Mouse (Mus musculus) G1E (cell line): Measurements from ENCODE around the gene Olfr994.

ENCODE experiments used
- CTCF ChIP-seq: IDR thresholded peaks from 2 replicates; pipeline ENCODE4 v1.5.1; 2012; ENCODE audit warnings: low read depth, low read length, inconsistent platforms, mixed read lengths
- GATA1 ChIP-seq: IDR thresholded peaks from 2 replicates; pipeline ENCODE4 v1.6.1; 2012; ENCODE audit warnings: borderline replicate concordance, low read length, inconsistent platforms, mixed read lengths
- POLR2AphosphoS5 ChIP-seq: IDR thresholded peaks from 2 replicates; pipeline ENCODE4 v1.6.1; 2012; ENCODE audit warnings: low read depth, low read length, inconsistent platforms; ENCODE audit not compliant: insufficient replicate concordance
- TAL1 ChIP-seq: conservative IDR thresholded peaks from 2 replicates; pipeline ENCODE4 v1.6.1; 2012; ENCODE audit warnings: low read depth, low read length, inconsistent platforms, mixed read lengths

DNA sequence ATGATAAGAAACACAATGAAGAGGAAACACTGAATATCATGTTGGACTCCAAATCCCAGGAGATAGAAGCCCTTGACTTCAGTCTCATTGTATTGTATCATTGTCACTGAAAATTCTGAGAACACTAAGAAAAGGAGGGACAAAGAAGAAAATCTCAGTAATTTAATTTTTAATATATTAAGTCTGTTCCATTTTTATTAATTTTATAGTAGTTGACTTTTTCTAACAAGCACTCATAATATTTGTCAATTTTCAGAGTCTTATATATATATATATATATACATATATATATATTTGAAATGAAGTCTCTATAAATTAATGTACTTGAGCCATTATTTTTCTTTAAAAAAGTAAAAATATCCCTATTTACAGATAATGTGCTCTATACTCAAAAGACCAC is 21.5 kb downstream of the Olfr994 start, which contains the start of gene Olfr993:
- TF ChIP-seq CTCF (no peak), POLR2AphosphoS5 (no peak), TAL1 (no peak), GATA1 (no peak)
